Mouse (Mus musculus) adrenal gland, adult (tissue): ENCODE results near the gene Cant1.
A peak's percentile ranks its signal among the peaks of the same experiment; 100 is the strongest.

Source experiments
- DNase-seq, 2 experiments: peaks; one replicate each; pipeline ENCODE4 v3.0.0; 2022 to 2023; ENCODE audit warnings: low spot score in 1 of 2; ENCODE audit not compliant: inconsistent age in 2 of 2

The Cant1 gene

DNA sequence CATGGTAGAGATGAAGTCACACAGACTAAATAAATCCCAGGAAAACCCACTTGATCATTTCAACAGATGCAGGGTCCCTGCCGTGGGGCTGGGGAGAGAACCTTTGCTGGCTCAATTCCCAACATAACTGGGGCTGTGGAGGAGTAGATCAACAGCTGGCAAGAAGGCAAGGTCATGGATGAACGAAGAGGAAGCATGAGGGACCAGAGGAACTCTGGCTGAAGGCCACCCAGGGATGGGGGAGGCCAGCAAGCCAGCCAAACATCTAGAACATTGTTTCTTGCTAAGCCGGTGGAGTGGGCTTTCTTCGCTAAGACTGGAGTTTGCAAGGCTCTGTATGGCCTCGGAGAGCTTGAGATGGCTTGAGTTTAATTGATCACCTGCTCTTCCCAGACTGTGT, 43.0 kb downstream of the Cant1 start:
- peak; percentile 66 to 72 for DNase-seq

DNA sequence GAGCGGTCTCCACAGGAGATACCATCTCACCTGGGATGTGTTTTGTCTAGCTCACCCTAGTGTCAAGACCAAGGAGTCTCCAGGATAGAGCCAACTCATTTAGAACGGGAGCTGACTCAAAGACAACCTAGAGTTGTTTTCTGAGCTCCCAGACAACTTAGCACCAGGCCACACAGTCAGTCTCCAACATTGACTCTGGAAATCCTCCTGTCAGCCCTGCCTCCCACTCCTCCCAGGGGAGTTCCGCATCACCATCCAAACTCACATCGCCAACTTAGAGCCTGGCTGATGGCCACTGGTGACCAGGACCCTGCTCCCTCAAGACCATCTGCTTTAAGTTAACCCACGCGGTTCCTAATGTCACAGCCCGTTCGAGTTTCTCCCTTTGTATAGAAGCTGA, 43.4 kb downstream of the Cant1 start:
- peak in 1 of 2 experiments; percentile 7 for DNase-seq

DNA sequence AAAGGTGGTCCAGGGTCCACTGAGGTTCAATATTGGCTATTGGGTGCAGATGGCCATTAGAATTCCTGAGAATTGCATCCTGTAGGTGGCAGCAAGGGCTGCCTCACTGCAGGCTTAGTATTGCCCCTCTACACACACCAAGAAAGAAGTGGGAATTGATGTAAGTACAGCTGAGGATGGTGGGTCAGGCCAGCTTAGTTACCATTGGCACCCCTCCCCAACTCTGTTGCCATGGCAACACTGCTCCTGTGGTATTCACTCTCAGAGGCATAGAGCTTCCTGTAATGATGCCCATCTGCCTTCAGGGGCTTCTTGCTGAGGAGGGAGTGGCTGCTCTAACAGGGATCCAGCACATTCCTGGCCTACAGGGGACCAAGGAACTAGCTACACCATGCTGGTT, 43.9 kb downstream of the Cant1 start:
- DNase-seq = peak in 1 of 2 experiments; percentile 3

DNA sequence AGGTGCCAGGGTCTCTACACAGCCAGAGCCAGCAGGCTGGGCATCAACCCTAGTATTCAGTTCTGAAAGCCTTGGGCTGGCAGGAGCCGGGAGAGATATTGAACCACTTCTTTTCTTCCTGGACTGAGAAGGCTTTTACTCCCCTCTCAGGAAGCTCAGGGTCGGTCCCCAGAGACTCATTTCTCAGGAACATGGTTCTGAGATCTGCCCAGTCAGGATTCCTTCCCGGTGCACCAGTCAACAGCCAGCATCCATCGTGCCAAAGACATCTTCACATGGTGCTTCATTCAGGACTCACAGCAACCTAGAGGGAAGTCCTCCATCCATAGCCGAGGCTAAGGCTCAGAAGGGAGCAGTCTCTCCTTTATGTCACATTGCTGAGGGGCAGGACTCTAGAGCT, 44.4 kb downstream of the Cant1 start:
- peak in 1 of 2 experiments; percentile 1 for DNase-seq

DNA sequence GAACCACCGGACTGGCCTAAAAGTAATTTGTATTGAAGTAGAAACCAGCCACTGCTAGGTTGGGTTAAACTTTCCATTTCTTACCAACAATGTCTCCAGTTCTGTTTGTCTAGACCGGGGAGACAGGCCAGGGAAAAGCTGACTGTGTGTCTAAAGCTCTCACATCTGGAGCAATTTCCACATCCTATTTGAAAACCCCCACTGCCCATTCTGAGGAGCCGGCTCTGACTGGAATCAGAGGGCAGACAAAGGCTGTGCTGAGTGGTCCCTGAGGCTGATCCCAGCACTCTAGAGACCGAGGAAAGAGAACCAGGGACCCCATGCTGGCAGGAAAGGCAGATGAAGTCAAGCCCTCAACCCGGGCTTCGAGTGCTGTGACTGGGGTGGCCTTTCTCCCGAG, 46.2 kb downstream of the Cant1 start:
- DNase-seq = peak in 1 of 2 experiments; percentile 1

DNA sequence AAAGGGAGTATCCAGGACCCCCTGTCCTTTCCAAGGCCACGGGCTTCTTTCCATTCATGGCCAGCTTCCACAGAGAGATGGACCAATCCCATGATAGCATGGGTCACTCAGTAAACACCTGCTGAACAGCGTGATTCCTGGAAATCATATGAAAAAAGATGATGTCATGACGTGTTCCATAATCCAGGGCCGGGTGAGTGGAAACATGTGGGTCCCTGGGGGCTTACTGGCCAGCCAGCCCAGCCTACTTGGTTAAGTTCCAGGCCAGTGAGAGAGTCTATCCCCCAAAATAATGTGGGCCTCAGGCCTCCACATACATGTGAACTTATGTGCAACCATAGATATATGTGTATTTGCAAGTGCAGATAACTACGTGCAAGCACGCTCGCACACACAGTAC, 47.0 kb downstream of the Cant1 start:
- peak in 1 of 2 experiments; percentile 2 for DNase-seq

DNA sequence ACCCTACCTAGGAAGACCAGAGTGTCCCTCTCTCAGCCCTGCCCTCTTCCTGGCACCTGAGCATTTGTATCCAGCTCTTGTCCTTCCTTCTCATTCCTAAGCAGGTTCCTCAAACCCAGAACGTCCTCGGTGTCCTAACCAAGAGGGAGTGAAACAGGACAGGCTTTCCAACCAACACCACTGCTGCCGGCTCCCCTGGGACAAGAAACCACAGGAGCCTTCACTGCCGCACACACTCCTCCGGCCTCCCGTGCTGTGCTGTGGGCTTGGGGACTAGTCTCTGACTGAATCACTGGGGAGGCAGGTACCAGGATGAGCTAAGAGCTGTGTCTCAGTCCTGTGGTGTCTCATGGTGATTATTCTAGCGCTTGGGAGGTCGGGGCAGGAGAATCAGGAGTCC, 49.2 kb downstream of the Cant1 start:
- peak in 1 of 2 experiments; percentile 2 for DNase-seq

DNA sequence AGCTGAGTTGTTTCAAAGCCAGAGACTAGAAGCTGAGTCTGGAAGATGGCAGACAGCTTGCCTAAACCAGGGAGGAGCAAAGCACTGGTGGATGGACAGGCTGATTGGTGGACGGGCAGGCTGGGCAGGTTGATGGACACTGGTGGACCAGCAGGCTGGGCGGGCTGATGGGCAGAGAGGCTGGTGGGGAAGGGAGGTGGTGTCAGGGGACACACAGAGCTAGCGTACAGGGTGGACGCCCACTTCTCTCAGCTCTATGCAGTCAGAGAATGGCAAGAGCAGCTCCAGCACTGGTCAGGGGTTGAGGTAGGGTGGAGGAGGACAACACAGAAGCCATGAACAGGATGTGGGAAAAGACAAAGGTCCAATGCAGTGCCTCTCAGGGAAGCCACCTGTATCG, 49.6 kb downstream of the Cant1 start:
- DNase-seq = peak in 1 of 2 experiments; percentile 2

DNA sequence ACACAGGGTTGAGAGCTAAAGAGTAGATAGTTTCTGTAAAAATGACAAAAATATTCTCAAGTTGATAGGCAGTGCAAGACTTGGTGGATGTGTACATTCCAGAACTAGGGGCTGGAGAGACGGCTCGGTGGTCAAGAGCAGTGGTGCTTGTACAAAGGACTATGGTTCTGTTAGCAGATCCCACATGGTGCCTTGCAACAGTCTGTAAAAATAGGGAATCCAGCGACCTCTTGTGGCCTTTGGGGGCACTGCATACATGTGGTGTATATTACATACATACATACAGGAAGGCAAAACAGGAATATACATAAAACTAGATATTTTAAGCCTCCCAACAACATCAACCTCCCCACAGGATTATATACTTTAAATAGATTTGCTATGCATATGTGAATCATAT, 50.6 kb downstream of the Cant1 start:
- peak in 1 of 2 experiments; percentile 38 for DNase-seq

DNA sequence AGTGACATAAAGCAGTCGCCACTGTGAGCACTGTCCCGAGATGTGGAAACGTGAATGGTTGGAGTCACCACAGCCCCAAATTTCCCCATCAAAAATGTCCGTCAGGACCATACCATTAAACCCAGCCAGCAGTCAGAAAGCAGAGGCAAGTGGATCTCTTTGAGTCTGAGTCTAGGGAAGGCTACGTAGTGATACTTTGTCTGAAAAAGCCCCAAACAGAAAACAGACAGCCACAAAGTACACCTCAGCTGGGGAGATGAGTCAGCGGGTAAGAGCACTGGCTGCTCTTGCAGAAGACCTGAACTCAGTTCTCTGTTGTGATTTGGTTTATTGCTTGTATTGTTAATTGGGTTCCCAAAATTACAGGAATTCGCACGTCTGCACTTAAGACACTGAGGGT, 52.3 kb downstream of the Cant1 start:
- no peak for DNase-seq

DNA sequence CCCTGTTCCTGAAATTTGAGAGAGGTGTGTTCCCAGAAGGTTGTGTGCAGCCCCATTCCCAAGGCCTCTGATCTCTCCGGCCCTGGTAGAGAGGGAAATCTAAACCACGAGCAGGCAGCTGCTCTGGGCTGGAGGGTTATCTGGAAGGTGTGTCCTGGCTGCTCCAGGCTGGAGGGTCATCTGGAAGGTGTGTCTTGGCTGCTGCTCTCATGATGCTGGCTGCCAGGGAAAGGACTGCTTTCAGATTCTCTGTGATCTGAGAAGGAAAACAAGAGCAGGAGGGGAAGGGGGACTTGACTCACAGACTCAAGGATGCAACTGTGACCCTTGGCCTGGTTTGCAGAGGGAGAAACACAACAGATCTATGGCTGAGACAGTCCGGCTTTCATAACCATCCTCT, 52.8 kb downstream of the Cant1 start:
- DNase-seq = peak; percentile 26 to 57

DNA sequence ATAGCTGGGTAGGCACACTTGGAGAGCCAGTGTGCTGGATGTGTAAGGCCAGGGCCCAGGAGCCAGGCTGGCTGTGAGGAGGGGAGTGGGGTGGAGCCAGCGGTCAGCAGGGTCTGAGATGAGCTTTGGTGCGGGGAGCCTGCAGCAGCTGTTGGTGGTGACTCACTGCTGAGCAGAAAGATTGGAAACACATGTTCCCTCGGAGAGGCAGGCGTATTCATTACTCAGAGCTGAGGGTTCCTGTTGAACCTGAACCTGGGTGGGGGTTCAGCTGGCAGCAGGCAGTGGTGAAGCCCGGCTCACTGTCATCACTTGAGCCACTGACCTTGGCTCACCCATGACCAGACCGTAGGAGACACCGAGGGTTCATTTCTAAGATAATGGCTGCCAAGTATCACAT, 53.7 kb downstream of the Cant1 start:
- DNase-seq = peak; percentile 59 to 77

DNA sequence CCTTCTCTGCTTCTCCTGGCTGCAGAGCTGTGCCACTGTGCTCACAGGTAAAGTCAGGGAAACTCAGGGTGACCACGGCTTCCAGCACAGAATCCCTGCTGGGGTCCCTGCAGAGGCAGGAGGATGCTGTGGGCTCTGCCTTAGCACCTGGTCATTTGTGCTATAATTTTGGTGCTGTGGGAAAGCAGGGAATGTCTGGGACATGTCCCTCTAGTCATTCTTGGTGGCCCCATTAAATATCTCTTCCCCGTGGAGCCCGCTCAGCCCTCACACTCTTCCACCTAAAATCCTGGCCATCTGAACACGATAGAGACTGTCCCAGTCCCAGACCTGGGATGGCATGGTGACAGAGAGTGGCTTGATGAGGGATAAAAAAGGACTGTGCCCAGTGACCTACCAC, 54.9 kb downstream of the Cant1 start:
- DNase-seq = peak in 1 of 2 experiments; percentile 8

DNA sequence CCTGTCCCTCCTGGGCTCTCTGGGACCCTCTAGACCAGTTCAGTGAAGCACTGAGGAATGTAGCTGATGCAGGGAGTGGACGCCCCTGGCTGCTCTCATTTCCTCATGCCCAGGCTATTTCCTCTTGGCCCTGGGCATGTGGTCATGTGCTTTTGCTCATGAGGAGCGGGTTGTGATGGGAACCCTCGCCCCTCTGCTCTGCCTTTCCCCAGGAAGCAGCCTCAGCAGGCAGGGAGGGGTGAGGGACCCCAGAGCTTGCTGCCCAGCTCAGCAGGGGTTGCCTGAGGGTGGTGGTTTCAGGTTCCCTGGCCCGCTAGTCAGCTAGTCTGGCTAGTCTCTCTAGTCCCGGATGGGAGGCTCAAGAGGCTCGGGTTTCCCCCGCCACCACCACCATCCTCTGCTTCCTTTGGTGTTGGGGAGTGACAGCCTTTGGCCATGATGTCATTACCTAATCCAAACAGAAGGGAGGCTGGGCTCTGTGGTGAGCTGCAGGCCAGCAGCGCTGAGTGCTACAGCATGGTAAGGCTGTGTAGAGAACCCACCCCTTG, 55.8 kb downstream of the Cant1 start:
- peak; percentile 53 to 73 for DNase-seq

DNA sequence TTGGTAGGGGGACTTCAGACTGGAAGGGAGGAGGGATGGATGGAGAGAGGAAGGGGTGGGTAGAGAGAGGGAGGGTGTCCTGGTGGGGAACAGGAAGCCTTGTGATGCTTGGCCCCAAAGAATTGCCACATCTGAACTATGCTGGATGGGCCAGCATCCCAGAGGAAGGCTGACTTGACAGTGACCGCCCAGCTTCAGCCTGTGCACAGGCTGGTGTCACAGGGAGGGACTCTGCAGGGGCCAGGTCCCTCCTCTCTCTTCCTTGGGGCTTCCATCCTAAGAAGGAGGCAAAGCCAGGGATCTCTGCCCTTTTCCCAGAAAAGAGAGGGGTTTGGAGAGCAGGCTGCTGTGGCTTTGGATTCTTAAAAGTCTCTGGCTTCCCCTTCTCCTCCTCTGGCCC, 56.4 kb downstream of the Cant1 start:
- peak in 1 of 2 experiments; percentile 12 for DNase-seq

DNA sequence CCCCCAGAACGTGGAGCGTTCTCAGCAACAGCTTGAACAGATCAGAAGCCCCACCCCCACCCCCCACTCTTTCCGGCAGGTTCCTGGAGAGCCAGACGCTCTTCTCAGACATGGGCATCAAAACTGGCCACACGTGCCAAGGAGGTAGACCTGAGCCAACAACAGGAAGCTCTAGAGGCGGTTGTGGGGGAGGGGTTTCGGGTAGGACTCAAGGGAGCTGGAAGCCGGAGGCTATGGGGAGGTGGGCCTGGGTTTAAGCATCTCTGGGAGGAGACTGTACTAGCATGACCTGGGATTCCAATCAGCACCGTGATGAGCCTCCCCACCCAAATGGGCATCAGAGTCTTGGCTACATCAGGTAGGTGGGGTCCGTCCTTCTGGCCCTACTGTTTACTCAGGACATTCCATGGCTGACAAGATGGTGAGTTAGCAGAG, 58.0 kb downstream of the Cant1 start:
- no peak for DNase-seq

DNA sequence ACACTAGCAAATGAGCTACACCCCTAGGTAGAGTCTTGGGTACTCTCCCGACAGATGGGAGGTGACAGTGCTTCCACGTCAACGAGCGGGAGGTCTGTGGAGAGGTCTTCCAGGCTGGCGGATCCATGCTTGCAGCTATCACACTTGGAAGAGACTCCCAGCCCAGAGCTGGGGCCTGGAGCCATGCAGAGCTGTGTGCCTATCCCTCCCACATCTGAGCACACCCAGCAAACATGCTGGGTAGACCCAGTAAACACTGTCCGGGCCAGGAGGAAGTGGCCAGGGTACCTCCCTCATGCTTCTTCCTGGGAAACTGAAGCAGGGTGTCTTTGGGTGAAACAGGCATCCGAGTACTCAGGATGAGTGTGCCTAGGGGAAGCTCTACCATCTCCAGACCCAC, 58.4 kb downstream of the Cant1 start:
- DNase-seq = no peak
